Mouse (Mus musculus) kidney, postnatal 10 days (tissue): Measurements from ENCODE around the gene Vrtn.

Source experiments
- DNase-seq: peaks from one replicate; pipeline ENCODE4 v3.0.0; 2021; ENCODE audit warnings: mixed read lengths

The Vrtn gene

GRCm38 (mm10) chr12:84640654-84641053, at the start of gene Vrtn:
Vrtn (plus strand) TSS chr12:84641019.
- no peak for DNase-seq

DNA sequence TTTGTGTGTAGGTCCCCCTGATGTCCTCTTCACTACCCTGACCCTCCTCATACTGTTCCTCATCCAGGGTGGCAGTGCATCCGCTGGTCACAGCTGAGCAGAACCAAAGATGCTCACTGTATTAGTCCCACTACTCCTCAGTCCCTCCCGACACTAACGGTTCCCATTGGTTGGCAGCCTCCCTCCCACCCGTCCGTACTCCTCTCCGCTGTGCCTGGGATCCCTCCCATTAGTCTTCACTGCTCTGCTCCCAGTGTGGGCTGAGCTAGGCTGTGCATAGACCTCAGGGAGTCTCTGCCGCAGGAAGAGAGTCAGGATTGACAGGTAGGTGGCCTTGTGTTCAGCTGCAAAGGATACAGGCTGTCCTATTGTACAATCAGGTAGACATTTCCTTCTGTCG, 42.5 kb upstream of the Vrtn start:
- DNase-seq, result no peak

DNA sequence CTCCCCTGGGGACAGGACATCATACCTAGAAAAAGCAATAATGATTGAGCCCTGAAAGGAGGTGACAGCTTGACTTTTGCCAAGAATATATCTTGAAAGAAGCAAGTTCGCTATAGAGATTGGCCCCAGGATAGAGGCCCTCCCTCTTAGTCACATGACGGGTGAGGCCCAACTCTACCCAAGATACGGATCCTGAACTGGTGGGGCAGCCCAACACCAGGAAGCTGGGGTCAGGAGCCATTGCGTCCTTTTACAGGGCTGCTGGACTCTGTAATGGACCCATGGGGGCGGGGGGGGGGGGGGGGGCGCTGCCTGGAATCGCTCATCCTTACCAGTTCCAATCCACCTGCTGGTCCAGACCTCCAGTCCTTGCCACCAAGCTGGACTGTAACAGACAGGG, 36.8 kb upstream of the Vrtn start:
- no peak for DNase-seq

- DNase-seq, result peak; percentile 43
These were observed 35.0 kb upstream of the Vrtn start for GRCm38 (mm10) chr12:84605860-84606259.

- no peak for DNase-seq
These were observed 29.1 kb upstream of the Vrtn start for GRCm38 (mm10) chr12:84611718-84612117.

DNA sequence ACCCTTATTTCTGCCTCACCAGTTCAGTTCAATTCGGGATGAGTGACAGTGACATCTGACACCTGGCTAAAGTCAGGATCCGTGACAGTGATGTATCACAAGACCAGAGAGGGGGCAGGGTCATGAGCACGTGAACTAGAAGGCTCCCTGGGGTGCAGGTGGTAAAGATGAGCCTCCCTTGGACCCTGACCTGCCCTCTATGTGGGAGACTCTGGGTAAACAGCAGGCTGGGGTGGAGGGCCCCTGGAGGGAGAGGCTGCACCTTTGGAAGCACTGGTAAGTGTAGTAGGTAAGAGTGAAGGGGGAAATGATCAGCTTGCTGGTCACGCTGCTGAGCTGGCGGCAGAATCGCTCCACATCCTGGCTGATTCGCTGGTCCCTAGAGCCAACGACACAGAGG, 28.3 kb upstream of the Vrtn start:
- DNase-seq, result peak; percentile 67

- DNase-seq, result no peak
These were observed 26.8 kb upstream of the Vrtn start for GRCm38 (mm10) chr12:84614001-84614400.

GRCm38 (mm10) chr12:84614524-84614923, 26.3 kb upstream of the Vrtn start:
- no peak for DNase-seq

DNA sequence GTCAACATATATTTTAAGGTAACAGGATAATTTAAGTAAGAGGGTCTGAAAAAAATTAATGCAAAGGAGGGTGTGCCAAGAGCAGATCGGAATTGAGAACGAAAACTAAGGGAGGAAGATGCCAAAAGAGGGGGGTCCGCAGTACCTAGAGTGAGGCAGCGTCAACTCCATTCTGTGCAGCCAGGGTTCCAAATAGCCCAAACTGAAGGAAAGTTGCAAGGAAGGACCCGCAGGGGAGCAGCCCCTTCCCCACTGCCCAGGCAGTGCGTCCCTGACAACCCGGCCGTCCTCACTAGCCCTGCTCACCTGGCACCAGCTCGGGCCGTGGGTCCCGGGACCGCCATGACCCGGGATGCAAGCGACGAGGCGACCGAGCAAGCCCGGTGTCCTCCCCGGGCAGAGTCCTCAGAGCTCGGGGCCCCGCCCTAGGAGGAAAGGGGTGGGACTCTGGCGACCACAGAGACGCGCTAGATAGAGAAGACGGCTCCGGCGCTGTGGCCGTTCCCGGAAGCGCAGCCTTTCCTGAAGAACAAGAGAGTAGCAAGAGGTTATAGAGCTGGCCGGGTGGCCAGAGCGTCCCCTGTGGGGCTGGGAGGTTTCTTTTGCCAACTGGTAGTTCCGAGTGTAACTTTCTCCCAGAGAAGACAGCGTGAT, 23.7 kb upstream of the Vrtn start, which contains the start of gene Abcd4:
Gene Abcd4 (minus strand): TSS at position 437 of the 654 bp plus-strand sequence.
- DNase-seq, result peak; percentile 96

DNA sequence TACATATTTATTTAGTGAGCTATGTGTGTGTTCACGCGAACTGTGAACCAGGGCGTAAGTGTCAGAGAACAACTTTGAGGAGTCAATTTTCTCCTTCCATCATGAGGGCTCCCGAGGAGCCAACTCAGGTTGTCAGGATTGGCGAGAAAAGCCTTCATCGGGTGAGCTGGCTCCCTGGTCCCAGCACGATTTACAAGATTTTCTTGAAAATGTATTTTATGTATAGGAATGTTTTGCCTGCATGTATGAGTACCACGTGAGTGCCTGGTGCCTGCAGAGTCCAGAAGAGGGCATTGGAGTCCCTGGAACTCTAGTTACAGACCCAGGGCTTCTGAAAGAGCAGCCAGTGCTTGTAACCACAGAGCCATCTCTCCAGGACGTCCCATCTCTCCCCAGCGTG, 23.2 kb upstream of the Vrtn start:
- peak; percentile 34 for DNase-seq

DNA sequence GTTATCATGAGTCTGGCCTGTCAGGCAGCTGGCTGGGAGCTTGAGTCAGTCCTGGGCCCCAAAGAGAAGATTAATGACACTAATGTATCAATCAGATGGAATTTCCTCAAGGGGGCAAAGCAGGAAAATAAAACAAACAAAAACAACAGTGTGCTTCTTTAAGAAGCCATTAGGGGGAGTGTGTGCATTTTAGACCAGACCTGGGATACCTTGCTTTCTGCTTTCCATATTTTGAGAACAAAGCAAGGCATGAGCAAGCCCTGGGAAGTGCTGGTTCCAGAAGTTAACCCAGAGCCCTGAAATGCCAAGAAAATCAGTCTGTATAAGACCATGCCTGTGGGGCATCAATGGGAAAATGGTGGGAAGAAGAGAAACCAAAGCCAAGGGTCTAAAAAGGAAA, 19.8 kb upstream of the Vrtn start:
- DNase-seq, result no peak

DNA sequence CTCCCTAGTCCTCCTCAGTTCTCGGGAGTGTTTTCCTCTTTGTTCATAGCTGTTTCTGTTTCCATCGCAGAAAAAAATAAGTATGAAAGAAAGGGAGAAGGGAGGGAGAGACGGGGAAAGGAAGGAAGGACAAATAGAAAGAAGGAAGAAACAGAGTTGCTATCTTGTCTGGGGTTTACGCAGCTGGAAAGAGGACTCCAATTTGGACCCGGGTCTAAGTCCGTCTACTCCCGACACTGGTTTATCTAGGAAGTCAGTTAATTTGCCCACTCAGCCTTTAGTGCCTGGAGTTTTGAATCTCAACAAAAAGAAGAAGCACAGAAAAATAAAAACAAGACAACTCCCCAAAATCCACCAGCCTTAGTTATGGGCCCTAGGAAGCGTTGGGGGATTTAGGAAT, 16.2 kb upstream of the Vrtn start:
- no peak for DNase-seq

- DNase-seq, result no peak
These were observed 15.7 kb upstream of the Vrtn start for GRCm38 (mm10) chr12:84625116-84625515.

- DNase-seq, result no peak
These were observed 9.0 kb upstream of the Vrtn start for GRCm38 (mm10) chr12:84631867-84632266.

GRCm38 (mm10) chr12:84640253-84640652, 566 bp upstream of the Vrtn start:
- DNase-seq, result no peak

GRCm38 (mm10) chr12:84650234-84650633, 9.4 kb downstream of the Vrtn start:
- DNase-seq, result no peak

DNA sequence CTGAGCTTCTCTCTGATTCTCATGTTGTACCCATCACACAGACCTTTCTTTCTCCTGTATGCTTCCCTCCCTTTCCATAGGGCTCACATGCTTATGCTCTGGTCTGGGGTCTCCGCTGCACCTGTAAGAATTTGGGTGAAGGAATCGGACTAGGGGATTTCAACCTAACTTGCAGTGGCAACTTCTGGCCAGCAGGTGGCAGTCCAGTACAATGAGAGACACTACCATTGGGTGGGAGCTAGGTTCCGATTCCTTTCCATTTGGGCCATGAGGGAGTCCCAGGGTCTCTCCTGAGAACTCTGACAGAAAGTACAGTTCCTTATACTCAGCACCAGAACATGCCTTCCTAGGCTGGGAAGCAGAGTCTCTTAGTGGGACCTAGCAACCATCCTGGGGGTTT, 13.1 kb downstream of the Vrtn start:
- DNase-seq, result peak; percentile 76

- DNase-seq, result no peak
These were observed 29.7 kb downstream of the Vrtn start for GRCm38 (mm10) chr12:84670555-84670954.

- no peak for DNase-seq
These were observed 30.8 kb downstream of the Vrtn start for GRCm38 (mm10) chr12:84671646-84672045.

- DNase-seq, result no peak
These were observed 34.1 kb downstream of the Vrtn start for GRCm38 (mm10) chr12:84674666-84675526.

- DNase-seq, result no peak
These were observed 35.2 kb downstream of the Vrtn start for GRCm38 (mm10) chr12:84676011-84676410.

- no peak for DNase-seq
These were observed 43.8 kb downstream of the Vrtn start for GRCm38 (mm10) chr12:84684569-84684968.

DNA sequence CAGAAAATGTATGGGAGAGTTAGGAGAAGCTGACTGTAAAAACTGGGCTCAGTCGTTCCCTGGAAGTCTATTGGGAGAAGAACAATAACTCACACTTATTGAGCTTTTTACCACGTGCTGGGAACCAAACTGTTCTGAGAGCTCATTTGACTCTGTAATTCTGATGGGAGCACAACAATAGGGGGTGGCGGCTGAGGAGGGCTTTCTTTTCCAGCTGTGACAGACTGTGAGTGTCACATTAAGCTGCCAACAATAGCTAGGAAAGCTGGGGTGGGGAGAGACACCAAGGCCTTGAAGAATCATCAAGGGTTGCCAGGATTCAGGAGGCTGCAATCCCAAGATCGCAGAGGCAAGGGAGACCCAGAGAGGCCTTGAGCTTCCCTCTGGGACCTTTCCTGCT, 45.4 kb downstream of the Vrtn start:
- DNase-seq, result no peak

DNA sequence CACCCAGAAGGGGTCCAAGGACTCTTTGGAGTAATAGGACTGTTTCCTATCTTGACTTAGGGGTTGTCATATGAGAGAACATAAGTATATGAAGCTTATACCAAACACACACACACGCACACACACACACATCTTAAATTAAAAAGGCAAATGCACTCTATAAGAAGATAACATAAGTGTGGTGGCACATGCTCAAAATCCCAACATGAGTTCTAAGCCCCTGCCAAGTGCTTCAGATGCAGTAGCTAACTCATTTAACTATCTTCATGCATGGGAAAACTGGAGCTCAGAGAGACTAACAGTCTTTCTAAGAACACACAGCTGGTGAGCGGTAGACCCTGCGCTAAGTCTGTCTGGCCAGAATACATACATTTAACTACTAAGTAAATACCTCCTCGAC, 46.7 kb downstream of the Vrtn start:
- no peak for DNase-seq
